Mouse (Mus musculus) retina, postnatal 7 days (tissue): ENCODE data around the gene Tspan10.

ENCODE experiments used
- DNase-seq: peaks from one replicate; pipeline ENCODE4 v3.0.0-alpha.2; 2012; ENCODE audit warnings: low read depth, low spot score

Gene Tspan10

DNA sequence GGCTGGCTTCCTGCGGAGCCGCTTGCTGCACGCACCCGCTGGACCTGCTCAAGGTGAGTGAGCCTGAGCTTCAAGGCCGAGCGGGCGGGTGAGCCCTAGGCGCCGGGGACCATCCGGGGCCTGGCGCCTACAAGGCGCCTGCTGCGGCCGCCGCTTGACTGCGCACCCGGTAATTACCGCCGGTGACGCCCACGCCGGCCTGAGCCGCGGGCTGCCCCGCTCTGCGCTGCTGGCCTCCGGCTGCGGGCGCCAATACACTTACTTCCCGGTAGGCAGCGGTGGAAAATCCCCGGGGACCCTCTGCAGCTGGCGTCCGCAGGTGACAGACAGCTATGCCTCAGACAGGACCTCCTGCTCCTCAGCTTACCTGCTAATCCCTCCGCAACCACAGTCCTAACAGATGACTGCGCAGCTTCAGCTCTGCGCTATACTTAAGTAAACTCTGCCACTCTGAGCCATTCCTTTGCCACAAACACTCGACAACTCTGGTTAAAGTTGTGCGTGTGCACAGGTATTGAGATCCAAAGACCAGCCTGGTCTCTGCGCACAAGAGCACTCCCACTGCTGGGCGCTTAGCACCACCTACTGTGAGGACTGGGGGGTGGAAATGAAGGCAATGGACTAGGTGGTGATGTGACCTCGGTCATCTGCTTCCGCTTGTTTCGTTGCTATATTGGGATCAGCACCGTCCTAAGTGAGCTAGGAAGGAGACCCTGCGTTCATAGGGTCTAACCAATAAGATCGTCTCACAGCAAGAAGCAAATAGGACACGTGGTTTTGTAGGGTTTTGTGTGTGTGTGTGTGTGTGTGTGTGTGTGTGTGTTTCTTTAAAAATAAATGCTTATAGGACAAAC lies 49.8 kb downstream of the Tspan10 start:
- no peak for DNase-seq

- no peak for DNase-seq
Observed at GRCm38 (mm10) chr11:120492878-120493203, 50.4 kb downstream of the Tspan10 start.

GRCm38 (mm10) chr11:120493351-120493750 lies 50.9 kb downstream of the Tspan10 start:
- no peak for DNase-seq

- DNase-seq: no peak
Observed at GRCm38 (mm10) chr11:120493911-120494310, 51.5 kb downstream of the Tspan10 start.
